Mouse (Mus musculus): ENCODE data around the gene Adcy6. TPM values are rescaled to one million over a fixed set of nuclear protein-coding genes. Genes with fewer than 3 reads are reported as not detected.

The Adcy6 gene
- total and polyA plus RNA-seq, 3 experiments: 76.0 to 77.3 TPM; not detected in 1

DNA sequence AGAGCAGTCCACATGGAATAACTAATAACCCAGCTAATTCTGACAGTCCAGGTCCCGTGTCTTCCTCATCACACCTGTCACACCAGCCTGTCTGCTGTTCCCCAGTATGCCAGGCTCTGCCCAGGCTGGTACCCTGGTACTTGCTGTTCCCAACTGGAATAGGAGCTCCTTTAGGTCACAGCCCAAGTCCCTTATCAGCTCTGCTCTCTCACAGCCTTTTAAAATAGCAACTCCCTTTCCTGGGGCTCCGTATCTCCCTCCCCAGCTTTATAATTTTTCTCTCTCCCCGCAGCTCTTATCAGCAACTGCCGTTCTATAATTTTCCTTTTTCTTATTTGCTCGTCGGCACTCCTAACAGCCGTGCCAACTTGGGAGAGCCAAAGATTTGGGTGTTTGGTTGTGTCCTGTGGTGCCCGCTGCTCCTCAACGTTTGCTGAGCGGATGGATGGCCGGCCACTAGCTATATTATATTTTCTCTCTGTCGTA is 3.8 kb downstream of the Adcy6 start:
- Histone ChIP-seq H3K36me3 (ENCODE audit: control insufficient read depth in 1 of 2, insufficient read depth in 2 of 2, low read length in 2 of 2) (peaks cover 5 to 59% of the 10 kb centered on the region in 2 experiments), H3K79me2 (ENCODE audit: control insufficient read depth, insufficient read depth, low read length, poor library complexity) (peaks cover 74% of the 10 kb centered on the region), H3K9me3 (replicated peaks; ENCODE audit: insufficient read depth, low read length) (no peaks in the 10 kb centered on the region), H3K27me3 (ENCODE audit: control insufficient read depth in 1 of 2, insufficient read depth in 2 of 2, low read length in 2 of 2) (no peaks in the 10 kb centered on the region), H3K27ac (ENCODE audit: control insufficient read depth, low read depth, low read length) (peak overlapping the region; percentile 91), H3K4me3 (ENCODE audit: control insufficient read depth in 1 of 2, insufficient read depth in 1 of 2, low read depth in 2 of 2, low read length in 2 of 2) (peak overlapping the region; percentile 81 to 98), H3K4me1 (ENCODE audit: control insufficient read depth in 1 of 2, insufficient read depth in 2 of 2, low read length in 2 of 2) (peaks cover 35 to 76% of the 10 kb centered on the region in 2 experiments), H3K9ac (ENCODE audit: control insufficient read depth, low read depth, low read length, poor library complexity, severe bottlenecking) (peak overlapping the region; percentile 85)
- peak; percentile 75; the same call in 1 of the 2 replicates for TF ChIP-seq POLR2AphosphoS5 (IDR thresholded peaks at IDR 0.05; ENCODE audit: borderline replicate concordance, low read depth, low read length)
- peak; percentile 98 for TF ChIP-seq SIN3A (IDR thresholded peaks at IDR 0.05; ENCODE audit: low read length)
- TF ChIP-seq CHD1 (IDR thresholded peaks at IDR 0.05; ENCODE audit: low read depth, low read length): peak; percentile 90
- TF ChIP-seq ELF1 (IDR thresholded peaks at IDR 0.05; ENCODE audit: low read depth, low read length): peak; percentile 34; the same call in 1 of the 2 replicates
- no peak for TF ChIP-seq MYC (IDR thresholded peaks at IDR 0.05; ENCODE audit: low read depth, low read length)
- TF ChIP-seq KAT2A (conservative IDR thresholded peaks at IDR 0.05; ENCODE audit: low read depth, low read length): peak; percentile 47; the same call in 1 of the 2 replicates
- TF ChIP-seq CHD2 (IDR thresholded peaks at IDR 0.05; ENCODE audit: low read length): peak; percentile 74
- TF ChIP-seq MAX (IDR thresholded peaks at IDR 0.05; ENCODE audit: low read length): no peak
- TF ChIP-seq TCF12 (IDR thresholded peaks at IDR 0.05; ENCODE audit: low read depth, low read length): peak; percentile 99
- TF ChIP-seq NELFE (IDR thresholded peaks at IDR 0.05; ENCODE audit: low read depth, low read length): peak; percentile 71
- peak; percentile 99 for TF ChIP-seq ETS1 (IDR thresholded peaks at IDR 0.05; ENCODE audit: low read depth, low read length)
- TF ChIP-seq MAFK (IDR thresholded peaks at IDR 0.05; ENCODE audit: borderline replicate concordance, low read depth, low read length): peak; percentile 77; the same call in 1 of the 2 replicates
- TF ChIP-seq TBP (IDR thresholded peaks at IDR 0.05; ENCODE audit: low read depth, low read length): peak; percentile 87
- TF ChIP-seq POLR2A (IDR thresholded peaks at IDR 0.05; ENCODE audit: control insufficient read depth in 1 of 2, insufficient read depth in 1 of 2, low read depth in 1 of 2, low read length in 2 of 2, poor library complexity in 1 of 2): peak in 1 of 2 experiments; percentile 82; a peak in 2 of 4 replicates
- TF ChIP-seq GABPA (IDR thresholded peaks at IDR 0.05; ENCODE audit: low read depth, low read length): no peak
- peak; percentile 97 for TF ChIP-seq RCOR1 (IDR thresholded peaks at IDR 0.05; ENCODE audit: low read depth, low read length)
- TF ChIP-seq ZMIZ1 (IDR thresholded peaks at IDR 0.05; ENCODE audit: low read depth, low read length): peak; percentile 78; the same call in 1 of the 2 replicates
- TF ChIP-seq MEF2A (IDR thresholded peaks at IDR 0.05; ENCODE audit: extremely low read depth, insufficient replicate concordance, low read depth, low read length, poor library complexity, severe bottlenecking): peak; percentile 97
- peak; percentile 82 for TF ChIP-seq BHLHE40 (IDR thresholded peaks at IDR 0.05; ENCODE audit: borderline replicate concordance, low read depth, low read length)
- no peak for TF ChIP-seq USF2 (IDR thresholded peaks at IDR 0.05; ENCODE audit: borderline replicate concordance in 1 of 2, insufficient read depth in 1 of 2, low read depth in 1 of 2, low read length in 2 of 2)
- peak; percentile 98 for TF ChIP-seq MYB (IDR thresholded peaks at IDR 0.05; ENCODE audit: low read depth, low read length)
- peak; percentile 99 for TF ChIP-seq GATA1 (IDR thresholded peaks at IDR 0.05; ENCODE audit: low read depth, low read length)
- TF ChIP-seq TAL1 (IDR thresholded peaks at IDR 0.05; ENCODE audit: low read length): peak; percentile 97
- TF ChIP-seq EP300 (IDR thresholded peaks at IDR 0.05; ENCODE audit: low read depth in 1 of 2, low read length in 2 of 2): peak; percentile 100
- TF ChIP-seq USF1 (IDR thresholded peaks at IDR 0.05; ENCODE audit: low read depth, low read length): no peak
- TF ChIP-seq UBTF (IDR thresholded peaks at IDR 0.05; ENCODE audit: borderline replicate concordance, insufficient read depth, low read depth, low read length): no peak
- TF ChIP-seq HCFC1 (IDR thresholded peaks at IDR 0.05; ENCODE audit: low read depth, low read length): peak; percentile 70
- TF ChIP-seq MAZ (IDR thresholded peaks at IDR 0.05; ENCODE audit: low read depth, low read length): peak; percentile 97
- TF ChIP-seq MXI1 (IDR thresholded peaks at IDR 0.05; ENCODE audit: low read depth, low read length): peak; percentile 61
- peak; percentile 71; the same call in 1 of the 2 replicates for TF ChIP-seq POLR2AphosphoS2 (IDR thresholded peaks at IDR 0.05; ENCODE audit: low read length)
- TF ChIP-seq JUND (IDR thresholded peaks at IDR 0.05; ENCODE audit: low read depth, low read length): peak; percentile 73
- TF ChIP-seq ZNF384 (IDR thresholded peaks at IDR 0.05; ENCODE audit: low read depth, low read length): 0 out of 2 replicates have a peak, but pooled peaks have one; percentile 17
- TF ChIP-seq ZKSCAN1 (IDR thresholded peaks at IDR 0.05; ENCODE audit: low read depth, low read length): no peak
- DNase-seq (ENCODE audit: low read depth, low spot score): peak; percentile 94
